Mouse (Mus musculus) C2C12 (cell line): ENCODE results near the gene Ttpal.

Experiments used
- CEBPB ChIP-seq: IDR thresholded peaks from one replicate; pipeline ENCODE4 v1.6.1; 2011; ENCODE audit warnings: low read depth, mild to moderate bottlenecking, control low read depth, moderate library complexity
- CTCF ChIP-seq: IDR thresholded peaks from one replicate; pipeline ENCODE4 v1.5.1; 2011; ENCODE audit not compliant: control insufficient read depth, insufficient read depth, insufficient read length
- MAX ChIP-seq: IDR thresholded peaks from one replicate; pipeline ENCODE4 v1.6.1; 2011; ENCODE audit warnings: mild to moderate bottlenecking, control low read depth
- MYOD1 ChIP-seq: IDR thresholded peaks from one replicate; pipeline ENCODE4 v1.6.1; 2011; ENCODE audit warnings: low read depth; ENCODE audit not compliant: control insufficient read depth, insufficient read length
- MYOG ChIP-seq: IDR thresholded peaks from one replicate; pipeline ENCODE4 v1.6.1; 2011; ENCODE audit not compliant: control insufficient read depth, insufficient read length; ENCODE audit errors: extremely low read depth
- USF1 ChIP-seq: IDR thresholded peaks from one replicate; pipeline ENCODE4 v1.6.1; 2011; ENCODE audit warnings: low read depth, mild to moderate bottlenecking, control low read depth, moderate library complexity

DNA sequence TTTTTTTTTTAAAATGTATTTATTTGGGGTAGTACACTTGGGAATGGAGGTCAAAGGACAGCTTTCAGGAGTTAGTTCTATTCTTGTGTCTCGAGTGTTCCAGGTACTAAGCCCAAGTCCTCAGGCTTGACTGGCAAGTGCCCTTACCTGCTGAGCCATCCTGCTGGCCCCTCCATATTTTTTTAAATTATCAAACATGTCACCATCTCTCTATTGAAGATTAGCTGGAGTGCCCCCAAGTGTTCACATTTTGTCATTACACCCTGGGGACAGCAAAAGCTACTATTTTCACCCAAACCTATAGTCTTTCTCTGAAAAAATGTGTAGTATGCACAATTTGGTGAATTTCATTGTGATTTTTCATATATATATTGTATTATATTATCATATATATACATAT lies 10.0 kb upstream of the Ttpal start:
- TF ChIP-seq MYOD1 (no peak), CTCF (no peak), CEBPB (no peak), USF1 (no peak), MYOG (no peak), MAX (no peak)
